Mouse (Mus musculus) testis, adult 2 months (tissue): Measurements from ENCODE around the gene Cacna1c.

Experiments used
- CTCF ChIP-seq: fragments of 200-500 bp; IDR thresholded peaks from 2 replicates; pipeline ENCODE4 v1.5.1; 2012; ENCODE audit warnings: low read depth, mild to moderate bottlenecking, inconsistent platforms, low read length, moderate library complexity; ENCODE audit not compliant: control insufficient read depth, insufficient read depth, insufficient replicate concordance
- POLR2A ChIP-seq: fragments of 200-500 bp; IDR thresholded peaks from 2 replicates; pipeline ENCODE4 v1.6.1; 2012; ENCODE audit warnings: low read depth, mild to moderate bottlenecking, inconsistent platforms, low read length, moderate library complexity; ENCODE audit not compliant: control insufficient read depth

- no peak; the same call in 1 of the 2 replicates for TF ChIP-seq POLR2A
- no peak for TF ChIP-seq CTCF
Measured at GRCm38 (mm10) chr6:118593377-118594061, 602.7 kb downstream of the Cacna1c start.
